Mouse (Mus musculus): ENCODE measurements around the gene Shank1. TPM values are rescaled to one million over a fixed set of nuclear protein-coding genes. Genes with fewer than 3 reads are reported as not detected.

Shank1 gene
- total RNA-seq, 2 experiments from 2014 or later, result 423 to 432 TPM

DNA sequence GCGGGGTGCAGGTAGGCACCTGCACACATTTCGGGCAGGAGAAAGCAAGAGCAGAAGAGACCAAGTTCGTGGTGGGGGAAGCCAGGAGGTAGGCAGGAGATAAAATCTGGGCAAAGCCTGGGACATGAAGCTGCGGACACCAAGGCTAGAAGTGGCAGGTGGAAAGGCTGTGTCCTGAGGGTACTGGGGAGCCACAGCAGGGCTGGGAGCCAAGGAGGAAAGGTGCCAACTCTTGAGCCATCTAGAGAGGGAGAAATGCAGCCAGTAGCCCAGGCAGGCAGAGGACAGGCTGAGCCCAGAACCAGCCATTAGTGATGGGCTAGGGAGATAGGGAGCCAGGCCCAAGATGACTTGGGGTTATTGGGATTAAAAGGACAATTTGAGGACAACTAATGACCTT lies 81.8 kb downstream of the Shank1 start:
- intact Hi-C loops (cut with DNase I), result no loop called here
- no peak for DNase-seq (ENCODE audit: extremely low spot score in 1 of 2, low spot score in 2 of 2)

DNA sequence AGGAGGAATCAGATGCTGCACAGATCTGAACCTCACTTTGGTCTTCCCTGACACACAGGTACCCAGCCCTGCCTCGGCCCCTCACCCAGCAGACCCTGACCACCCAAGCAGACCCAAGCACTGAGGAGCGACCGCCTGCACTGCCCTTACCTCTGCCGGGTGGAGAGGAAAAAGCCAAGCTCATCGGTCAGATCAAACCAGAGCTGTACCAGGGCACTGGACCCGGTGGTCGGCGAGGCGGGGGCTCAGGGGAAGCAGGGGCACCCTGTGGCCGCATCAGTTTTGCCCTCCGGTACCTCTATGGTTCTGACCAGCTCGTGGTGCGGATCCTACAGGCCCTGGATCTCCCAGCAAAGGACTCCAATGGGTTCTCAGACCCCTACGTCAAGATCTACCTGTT lies 82.3 kb downstream of the Shank1 start:
- no peak for DNase-seq (ENCODE audit: extremely low spot score in 1 of 2, low spot score in 2 of 2)
- intact Hi-C loops (cut with DNase I), result no loop called here

DNA sequence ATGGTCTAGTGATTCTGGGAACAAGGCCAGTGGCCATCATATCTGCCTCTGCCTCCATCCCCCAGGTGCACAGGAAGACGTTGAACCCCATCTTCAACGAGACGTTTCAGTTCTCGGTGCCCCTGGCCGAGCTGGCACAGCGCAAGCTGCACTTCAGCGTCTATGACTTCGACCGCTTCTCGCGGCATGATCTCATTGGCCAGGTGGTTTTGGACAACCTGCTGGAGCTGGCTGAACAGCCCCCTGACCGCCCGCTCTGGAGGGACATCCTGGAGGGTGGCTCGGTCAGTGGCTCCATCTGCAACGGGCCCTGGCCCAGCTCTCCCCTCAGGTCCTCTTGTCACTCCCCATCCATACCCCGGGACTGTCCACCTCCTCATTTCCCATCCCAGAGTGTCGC lies 83.2 kb downstream of the Shank1 start:
- intact Hi-C loops (cut with DNase I), result no loop called here

DNA sequence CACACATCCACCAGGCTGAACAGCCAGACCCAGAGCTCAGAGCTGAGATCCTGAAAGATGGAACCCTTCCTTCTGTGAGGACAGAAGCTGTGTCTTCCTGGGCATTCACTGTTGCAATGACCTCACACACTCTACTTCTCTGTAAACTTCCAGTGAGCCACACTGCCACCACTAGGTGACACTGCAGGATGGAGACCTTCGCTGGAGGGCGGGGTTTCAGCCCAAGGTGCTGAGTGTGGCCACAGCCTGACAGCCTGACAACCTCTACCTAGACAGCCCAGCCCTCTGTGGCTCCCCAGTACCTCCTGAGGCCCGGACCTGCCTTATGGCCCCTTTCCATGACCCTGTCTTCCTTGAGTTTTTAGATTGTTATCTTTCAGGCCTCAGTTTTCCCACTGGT lies 88.5 kb downstream of the Shank1 start:
- DNase-seq (ENCODE audit: extremely low spot score in 1 of 2, low spot score in 2 of 2), result peak in 1 of 2 experiments; percentile 55
- intact Hi-C loops (cut with DNase I), result no loop called here

More for the DNA sequence above, 83.2 kb downstream of the Shank1 start:
- no peak for DNase-seq (ENCODE audit: extremely low spot score in 1 of 2, low spot score in 2 of 2)

DNA sequence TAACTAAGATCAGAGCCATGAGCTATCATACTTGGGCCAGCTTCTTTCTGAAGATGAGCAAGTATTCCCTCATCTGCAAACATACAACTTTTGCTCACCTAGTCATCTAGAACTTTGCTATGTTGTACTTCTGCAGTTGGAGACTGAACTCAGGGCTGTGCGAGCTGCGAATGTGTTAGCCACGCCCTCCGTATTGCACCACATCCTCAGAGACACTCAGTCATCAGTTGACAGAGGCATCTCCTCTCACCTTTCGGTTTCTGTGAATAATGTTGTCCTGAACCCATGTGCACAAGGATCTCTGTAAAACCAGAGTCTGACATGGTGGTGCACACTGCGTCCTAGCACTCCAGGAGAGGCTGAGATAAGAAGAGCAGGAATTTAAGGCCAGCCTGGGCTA lies 91.6 kb downstream of the Shank1 start:
- intact Hi-C loops (cut with DNase I), result no loop called here
- no peak for DNase-seq (ENCODE audit: extremely low spot score in 1 of 2, low spot score in 2 of 2)

DNA sequence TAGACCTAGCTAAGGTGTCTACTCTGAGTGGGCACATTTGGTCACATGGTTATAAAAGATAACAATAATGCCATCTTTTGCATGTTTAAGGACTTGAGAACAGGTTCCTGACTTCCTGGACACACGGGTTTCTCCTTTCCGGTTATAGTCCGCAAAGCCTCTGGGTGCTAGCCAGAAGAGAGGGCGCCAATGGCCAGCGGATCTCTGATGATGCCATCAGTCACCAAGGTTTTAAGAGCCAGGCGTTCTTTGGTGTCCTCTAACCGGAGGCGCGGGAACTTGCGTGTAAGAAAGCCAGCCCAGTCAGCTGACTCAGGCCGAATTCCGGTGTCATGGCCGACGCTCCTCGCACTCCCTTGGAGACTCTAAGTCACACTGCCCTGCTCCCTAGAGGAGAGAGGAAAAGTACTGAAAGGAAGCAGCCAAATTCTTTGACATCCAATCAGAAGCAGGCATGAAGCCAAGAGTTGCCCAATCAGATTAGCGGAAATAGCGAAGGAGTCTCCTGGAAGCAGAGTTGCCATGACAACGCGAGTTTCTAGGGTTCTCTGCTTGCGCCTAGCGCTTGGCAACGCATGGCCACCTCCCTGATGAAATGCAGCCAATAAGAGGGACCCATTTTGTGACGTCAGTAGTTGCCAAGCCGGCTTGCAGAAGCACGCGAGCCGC lies 95.4 kb downstream of the Shank1 start:
- DNase-seq (ENCODE audit: extremely low spot score in 1 of 2, low spot score in 2 of 2), result peak; percentile 96 to 99
- intact Hi-C loops (cut with DNase I), result no loop called here

DNA sequence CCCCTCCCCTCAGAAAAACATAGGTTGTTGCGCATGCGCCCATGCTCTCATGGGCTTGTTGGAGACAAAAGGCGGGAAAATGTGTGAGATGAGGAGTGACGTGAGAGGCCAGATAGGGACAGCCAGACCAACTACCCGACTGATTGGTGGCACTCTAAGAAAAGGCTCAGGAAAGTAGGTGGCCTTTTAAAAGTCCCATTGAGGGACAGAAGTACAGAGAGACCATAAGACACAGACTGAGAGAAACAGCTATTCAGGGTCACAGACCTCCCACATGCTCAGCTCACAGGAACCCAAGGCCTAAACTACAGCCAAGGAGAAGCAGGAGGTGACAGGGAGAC lies 95.9 kb downstream of the Shank1 start:
- no peak for DNase-seq (ENCODE audit: extremely low spot score in 1 of 2, low spot score in 2 of 2)
- intact Hi-C loops (cut with DNase I), result no loop called here

Other genes with a start within 250 kb of the Shank1 start
- gene Klk1b21, start 207.9 kb upstream of the Shank1 start, total RNA-seq (2021), result not detected
- gene Klk1b22, start 197.6 kb upstream of the Shank1 start, total RNA-seq (2021), result not detected
- not detected for gene Klk1b16, start 173.5 kb upstream of the Shank1 start, total RNA-seq (2021)
- gene Klk1b24, start 122.0 kb upstream of the Shank1 start, total RNA-seq (2021), result not detected
- not detected for gene Klk1b3, start 112.1 kb upstream of the Shank1 start, total RNA-seq (2021)
- not detected for gene Klk1b4, start 102.8 kb upstream of the Shank1 start, total RNA-seq (2021)
- not detected for gene Klk1b5, start 94.3 kb upstream of the Shank1 start, total RNA-seq (2021)
- gene Klk1, start 84.9 kb upstream of the Shank1 start, total RNA-seq (2021), result not detected
- gene Gm36864, start 74.1 kb upstream of the Shank1 start, total RNA-seq (2021), result not detected
- gene 1700028J19Rik, start 63.6 kb upstream of the Shank1 start, total RNA-seq (2021), result under 1 TPM; 0.91 to 0.94 TPM
- gene 2410002F23Rik, start 63.5 kb upstream of the Shank1 start, total RNA-seq (2021), result 100 to 1,000 TPM; 116 to 119 TPM
- not detected for gene Acp4, start 52.9 kb upstream of the Shank1 start, total RNA-seq (2021)
- gene Gm15517, start 48.8 kb upstream of the Shank1 start, total RNA-seq (2021), result not detected
- 1 to 10 TPM; 2.5 to 2.8 TPM for gene Clec11a, start 3.4 kb upstream of the Shank1 start, total RNA-seq (2021)
- 10 to 100 TPM; 77.1 to 78.3 TPM for gene Syt3, start 73.8 kb downstream of the Shank1 start, total RNA-seq (2021)
- 1 to 10 TPM; 2.1 to 2.9 TPM for gene 1700008O03Rik, start 75.6 kb downstream of the Shank1 start, total RNA-seq (2021)
- 100 to 1,000 TPM; 311 to 323 TPM for gene Lrrc4b, start 118.8 kb downstream of the Shank1 start, total RNA-seq (2021)
- 10 to 100 TPM; 14.7 to 18.0 TPM for gene Aspdh, start 155.1 kb downstream of the Shank1 start, total RNA-seq (2021)
- gene Josd2, start 157.7 kb downstream of the Shank1 start, total RNA-seq (2021), result 10 to 100 TPM; 36.3 to 37.4 TPM
- 100 to 1,000 TPM; 143 to 144 TPM for gene Emc10, start 186.3 kb downstream of the Shank1 start, total RNA-seq (2021)
- 10 to 100 TPM; 24.4 to 26.8 TPM for gene Fam71e1, start 186.3 kb downstream of the Shank1 start, total RNA-seq (2021)
- under 1 TPM; 0.09 to 0.53 TPM for gene Mybpc2, start 214.4 kb downstream of the Shank1 start, total RNA-seq (2021)
- under 1 TPM in 1 of 2 experiments, not detected in 1; 0.13 TPM for gene Spib, start 221.8 kb downstream of the Shank1 start, total RNA-seq (2021)
- gene Pold1, start 238.6 kb downstream of the Shank1 start, total RNA-seq (2021), result 1 to 10 TPM; 6.9 to 7.2 TPM
- gene Nr1h2, start 243.7 kb downstream of the Shank1 start, total RNA-seq (2021), result 10 to 100 TPM; 49.6 to 53.6 TPM